Mouse (Mus musculus): ENCODE measurements around the gene Dcaf1. TPM values are rescaled to one million over a fixed set of nuclear protein-coding genes. Genes with fewer than 3 reads are reported as not detected.

The Dcaf1 gene
- polyA plus RNA-seq, 1 experiment from 2014 or later = 7.2 TPM

DNA sequence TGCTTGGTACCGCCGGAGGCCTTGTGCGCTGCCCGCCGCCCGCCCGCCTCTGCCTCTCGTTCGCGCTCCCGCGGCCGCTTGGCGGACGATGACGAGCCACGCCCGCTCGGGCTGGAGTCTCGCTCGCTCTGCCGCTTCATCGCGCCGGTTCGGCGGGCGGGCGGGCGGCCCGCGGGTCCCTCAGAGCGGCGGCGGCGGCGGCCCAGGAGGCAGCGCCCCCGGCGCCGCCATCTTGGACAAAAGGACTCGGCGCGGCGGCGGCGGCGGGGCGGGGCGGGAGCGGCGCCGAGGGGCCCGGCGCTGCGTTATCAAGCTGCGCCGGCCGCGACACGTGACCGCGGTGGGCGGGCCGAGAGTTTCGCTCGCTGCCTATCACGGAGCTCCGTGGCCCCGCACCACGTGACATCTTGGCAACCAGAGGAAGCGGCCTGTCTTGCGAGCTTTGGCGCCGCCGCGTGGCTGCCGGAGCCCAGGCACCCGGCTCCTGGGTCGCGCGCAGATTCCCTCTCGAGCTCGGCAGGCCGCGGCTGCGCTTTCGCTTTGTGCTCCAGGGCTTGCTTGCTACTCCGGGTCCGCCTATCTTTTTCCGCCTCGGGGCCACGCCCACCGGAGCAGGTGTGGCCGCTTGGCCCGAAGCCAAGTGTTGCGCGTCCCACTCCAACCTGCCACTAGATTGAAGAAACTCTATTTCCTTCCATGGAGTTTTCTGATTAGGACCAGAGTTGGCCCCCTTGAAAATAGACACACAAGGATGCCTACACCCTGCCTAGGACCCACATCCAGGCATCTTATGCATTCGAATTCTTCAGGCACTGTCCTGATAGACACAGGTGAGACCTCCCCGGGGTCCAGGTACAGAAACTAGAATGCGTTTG, 65.4 kb downstream of the Dcaf1 start, which contains the start of gene Rbm15b:
Gene Rbm15b, minus strand, starts transcription at position 601 of the 875 bp plus-strand sequence.
- Histone ChIP-seq H3K4me3 (ENCODE audit: low read depth, low read length) (peak within 1 kb of the TSS; percentile 99), H3K9me3 (ENCODE audit: low read length) (no peaks in the 10 kb centered on the region), H3K36me3 (ENCODE audit: insufficient read depth, low read length) (peaks cover 11% of the 10 kb centered on the region), H3K4me1 (ENCODE audit: insufficient read depth, low read depth, low read length) (peaks cover 29% of the 10 kb centered on the region), H3K27ac (ENCODE audit: low read length) (peak within 1 kb of the TSS; percentile 87), H3K4me2 (replicated peaks; ENCODE audit: low read depth, low read length) (peak within 1 kb of the TSS; percentile 100), H3K9ac (replicated peaks; ENCODE audit: low read depth) (peak within 1 kb of the TSS; percentile 76), H3K27me3 (replicated peaks; ENCODE audit: insufficient read depth, low read length) (no peaks in the 10 kb centered on the region)
- ATAC-seq (peak; percentile 81), DNase-seq (ENCODE audit: low spot score) (peak; percentile 99)
- WGBS = 2% methylated on average over 82 of the region's 101 CpGs
- TF ChIP-seq CTCF (IDR thresholded peaks at IDR 0.05) (peak; percentile 85), EP300 (IDR thresholded peaks at IDR 0.05) (no peak)

DNA sequence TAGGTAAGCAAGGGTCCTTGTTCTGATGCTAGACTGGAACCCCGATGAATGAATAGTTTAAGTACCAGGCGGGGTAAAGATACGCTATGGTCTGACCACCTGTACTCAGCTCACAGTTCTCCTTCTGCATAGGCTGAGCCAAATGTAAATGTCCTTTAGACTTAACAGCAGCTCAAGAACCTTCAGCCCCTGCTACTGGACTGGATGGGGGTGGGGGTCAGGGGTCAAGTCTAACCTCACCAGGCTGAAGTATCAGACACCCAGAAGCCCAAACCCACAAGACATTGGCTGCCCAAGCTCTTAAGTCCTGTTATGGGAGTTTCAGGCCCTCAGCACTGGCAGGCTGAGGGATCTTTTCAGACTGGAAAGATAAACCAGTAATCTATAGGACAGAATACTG, 66.7 kb downstream of the Dcaf1 start:
- TF ChIP-seq EP300 (IDR thresholded peaks at IDR 0.05) (no peak), CTCF (IDR thresholded peaks at IDR 0.05) (no peak)
- H3K36me3 ChIP-seq (ENCODE audit: insufficient read depth, low read length) = peaks cover 11% of the 10 kb centered on the region
- no peak overlapping the region for H3K4me2 ChIP-seq (replicated peaks; ENCODE audit: low read depth, low read length)
- H3K27ac ChIP-seq (ENCODE audit: low read length) = no peak overlapping the region
- no peaks in the 10 kb centered on the region for H3K9me3 ChIP-seq (ENCODE audit: low read length)
- H3K27me3 ChIP-seq (replicated peaks; ENCODE audit: insufficient read depth, low read length) = no peaks in the 10 kb centered on the region
- no peak overlapping the region for H3K9ac ChIP-seq (replicated peaks; ENCODE audit: low read depth)
- no peak for DNase-seq (ENCODE audit: low spot score)
- ATAC-seq = no peak
- 92% methylated on average over 3 of the region's 3 CpGs for WGBS
- H3K4me3 ChIP-seq (ENCODE audit: low read depth, low read length) = no peak overlapping the region
- H3K4me1 ChIP-seq (ENCODE audit: insufficient read depth, low read depth, low read length) = peaks cover 27% of the 10 kb centered on the region

DNA sequence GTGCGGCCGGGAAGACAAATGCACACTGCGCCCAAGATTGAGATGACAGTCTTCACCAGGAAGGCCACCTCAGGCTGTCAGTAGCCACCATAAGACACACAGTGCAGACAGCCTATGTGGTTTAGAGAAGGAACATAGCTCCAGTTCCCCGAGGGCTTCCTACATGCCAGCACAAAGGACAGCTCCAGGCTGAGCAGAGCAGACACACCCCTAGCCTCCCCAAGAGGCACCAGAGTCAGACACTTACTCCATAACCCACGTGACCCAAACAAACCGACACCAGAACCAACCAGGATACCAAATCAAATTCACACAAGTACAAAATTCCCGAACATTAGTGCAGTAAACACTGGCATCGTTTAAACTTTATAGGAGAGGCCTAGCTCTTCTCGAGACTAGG, 67.6 kb downstream of the Dcaf1 start:
- 73% methylated on average over 9 of the region's 9 CpGs for WGBS
- ATAC-seq = no peak
- H3K4me3 ChIP-seq (ENCODE audit: low read depth, low read length) = no peak overlapping the region
- peaks cover 11% of the 10 kb centered on the region for H3K36me3 ChIP-seq (ENCODE audit: insufficient read depth, low read length)
- no peak overlapping the region for H3K4me2 ChIP-seq (replicated peaks; ENCODE audit: low read depth, low read length)
- H3K27ac ChIP-seq (ENCODE audit: low read length) = no peak overlapping the region
- H3K4me1 ChIP-seq (ENCODE audit: insufficient read depth, low read depth, low read length) = peaks cover 22% of the 10 kb centered on the region
- DNase-seq (ENCODE audit: low spot score) = no peak
- TF ChIP-seq CTCF (IDR thresholded peaks at IDR 0.05) = no peak
- TF ChIP-seq EP300 (IDR thresholded peaks at IDR 0.05) = no peak
- H3K9ac ChIP-seq (replicated peaks; ENCODE audit: low read depth) = no peak overlapping the region; the same call in 1 of the 2 replicates
- no peaks in the 10 kb centered on the region for H3K27me3 ChIP-seq (replicated peaks; ENCODE audit: insufficient read depth, low read length)
- no peaks in the 10 kb centered on the region for H3K9me3 ChIP-seq (ENCODE audit: low read length)

DNA sequence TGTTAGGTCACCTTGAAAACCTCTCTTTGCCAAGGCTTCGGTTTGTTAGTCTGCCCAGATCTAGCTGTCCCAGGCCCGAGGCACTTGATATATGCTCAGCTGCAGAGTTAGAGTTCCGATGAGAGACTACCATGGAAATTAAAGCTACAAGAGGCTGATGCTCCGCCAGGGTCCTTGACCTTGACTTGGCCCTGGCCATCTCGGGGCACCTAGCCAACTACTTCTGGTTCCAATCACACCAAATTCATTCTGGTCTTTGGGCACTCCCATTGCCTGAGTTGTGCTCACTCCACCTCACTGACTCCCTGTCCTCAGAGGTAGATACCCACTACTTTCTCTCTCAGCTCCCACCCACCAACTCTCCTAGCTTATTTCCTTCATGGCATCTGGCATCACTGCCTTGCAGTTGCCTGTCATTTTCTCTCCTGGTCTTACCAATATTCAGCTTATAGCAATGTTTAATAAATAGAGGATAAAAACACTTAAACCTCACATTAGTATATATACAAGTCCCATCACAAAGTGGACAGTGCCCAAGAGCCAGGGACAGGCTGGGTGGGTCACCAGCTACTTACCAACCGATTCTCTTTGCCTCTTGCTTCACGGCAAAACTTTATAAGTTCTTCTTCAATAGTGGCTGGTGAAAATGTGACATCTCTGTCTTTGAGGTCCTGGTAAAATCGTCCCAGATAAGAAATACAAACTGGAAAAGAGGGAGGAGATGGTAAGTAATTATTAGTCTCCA, 69.0 kb downstream of the Dcaf1 start:
- H3K27ac ChIP-seq (ENCODE audit: low read length) = no peak overlapping the region
- H3K4me2 ChIP-seq (replicated peaks; ENCODE audit: low read depth, low read length) = peak overlapping the region; percentile 75
- H3K36me3 ChIP-seq (ENCODE audit: insufficient read depth, low read length) = peaks cover 5% of the 10 kb centered on the region
- H3K4me1 ChIP-seq (ENCODE audit: insufficient read depth, low read depth, low read length) = peaks cover 10% of the 10 kb centered on the region; the same call in 1 of the 2 replicates
- 52% methylated on average over 8 of the region's 8 CpGs for WGBS
- TF ChIP-seq CTCF (IDR thresholded peaks at IDR 0.05) (no peak), EP300 (IDR thresholded peaks at IDR 0.05) (no peak)
- no peaks in the 10 kb centered on the region for H3K27me3 ChIP-seq (replicated peaks; ENCODE audit: insufficient read depth, low read length)
- ATAC-seq (no peak), DNase-seq (ENCODE audit: low spot score) (no peak)
- peak overlapping the region; percentile 74; the same call in 1 of the 2 replicates for H3K4me3 ChIP-seq (ENCODE audit: low read depth, low read length)
- H3K9ac ChIP-seq (replicated peaks; ENCODE audit: low read depth) = no peak overlapping the region
- no peaks in the 10 kb centered on the region for H3K9me3 ChIP-seq (ENCODE audit: low read length)

DNA sequence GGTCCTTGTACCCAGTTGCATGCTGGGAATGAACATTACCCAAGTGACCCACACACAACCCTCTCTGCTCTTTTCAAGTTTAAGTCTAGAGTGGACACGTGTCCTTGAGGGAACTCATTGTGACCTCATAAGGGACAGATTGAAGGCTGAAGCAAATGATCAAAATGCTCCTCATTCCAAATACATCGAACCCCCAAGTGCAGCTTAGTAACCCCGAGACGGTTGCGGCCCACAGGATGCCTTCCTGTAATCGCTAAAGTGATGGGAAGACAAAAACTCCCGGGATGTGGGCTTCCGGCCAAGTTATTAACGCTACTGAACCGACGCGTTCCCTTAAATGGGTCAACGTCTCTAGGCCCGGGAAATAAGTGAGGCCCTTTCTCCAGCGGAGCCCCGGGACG, 69.7 kb downstream of the Dcaf1 start:
- peaks cover 5% of the 10 kb centered on the region for H3K36me3 ChIP-seq (ENCODE audit: insufficient read depth, low read length)
- H3K4me2 ChIP-seq (replicated peaks; ENCODE audit: low read depth, low read length) = peak overlapping the region; percentile 75
- H3K27me3 ChIP-seq (replicated peaks; ENCODE audit: insufficient read depth, low read length) = no peaks in the 10 kb centered on the region
- under 1% methylated on average over 17 of the region's 17 CpGs for WGBS
- TF ChIP-seq EP300 (IDR thresholded peaks at IDR 0.05) (no peak), CTCF (IDR thresholded peaks at IDR 0.05) (no peak)
- peaks cover 5% of the 10 kb centered on the region; the same call in 1 of the 2 replicates for H3K4me1 ChIP-seq (ENCODE audit: insufficient read depth, low read depth, low read length)
- peak overlapping the region; percentile 88 for H3K9ac ChIP-seq (replicated peaks; ENCODE audit: low read depth)
- ATAC-seq = no peak
- H3K9me3 ChIP-seq (ENCODE audit: low read length) = no peaks in the 10 kb centered on the region
- peak overlapping the region; percentile 85 for H3K27ac ChIP-seq (ENCODE audit: low read length)
- peak; percentile 39 for DNase-seq (ENCODE audit: low spot score)
- peak overlapping the region; percentile 74 for H3K4me3 ChIP-seq (ENCODE audit: low read depth, low read length)
